Mouse (Mus musculus): Measurements from ENCODE around the gene Dennd1a. TPM values are rescaled to one million over a fixed set of nuclear protein-coding genes. Genes with fewer than 3 reads are reported as not detected.
A peak's percentile ranks its signal among the peaks of the same experiment; 100 is the strongest.

Gene Dennd1a
- polyA plus RNA-seq, 1 experiment from 2014 or later, result 11.5 TPM

DNA sequence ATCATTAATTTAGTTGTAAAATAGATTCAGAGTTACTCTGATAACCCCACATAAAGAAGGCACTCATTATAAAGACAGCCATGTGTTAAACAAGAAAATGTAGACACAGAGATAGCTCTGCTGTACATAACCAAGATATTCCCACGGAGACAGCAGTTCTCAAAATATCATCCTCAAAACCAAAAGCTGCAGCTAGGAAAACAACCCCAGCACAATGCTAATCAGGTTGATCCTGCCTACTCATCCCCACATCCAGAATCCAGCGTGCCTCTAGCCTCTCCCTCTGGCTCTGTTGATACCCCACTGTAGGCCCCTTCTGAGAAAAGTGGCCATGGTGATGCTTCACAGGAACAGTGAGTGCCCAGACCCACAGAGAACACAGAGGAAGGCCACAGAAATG lies 380.9 kb downstream of the Dennd1a start:
- Histone ChIP-seq H3K4me3 (ENCODE audit: low read depth, low read length) (no peak overlapping the region), H3K27ac (ENCODE audit: low read depth) (no peak overlapping the region), H3K4me1 (ENCODE audit: insufficient read depth) (no peaks in the 10 kb centered on the region), H3K4me2 (no peak overlapping the region), H3K27me3 (ENCODE audit: insufficient read depth, low read length) (no peaks in the 10 kb centered on the region), H3K36me3 (ENCODE audit: insufficient read depth) (no peaks in the 10 kb centered on the region), H3K9ac (no peak overlapping the region), H3K9me3 (ENCODE audit: low read depth, low read length) (no peaks in the 10 kb centered on the region)
- no peak for TF ChIP-seq CTCF (IDR thresholded peaks at IDR 0.05; ENCODE audit: low read depth)
- DNase-seq (no peak), ATAC-seq (ENCODE audit: insufficient read depth) (no peak)
- WGBS, result 81% methylated on average over 2 of the region's 2 CpGs

DNA sequence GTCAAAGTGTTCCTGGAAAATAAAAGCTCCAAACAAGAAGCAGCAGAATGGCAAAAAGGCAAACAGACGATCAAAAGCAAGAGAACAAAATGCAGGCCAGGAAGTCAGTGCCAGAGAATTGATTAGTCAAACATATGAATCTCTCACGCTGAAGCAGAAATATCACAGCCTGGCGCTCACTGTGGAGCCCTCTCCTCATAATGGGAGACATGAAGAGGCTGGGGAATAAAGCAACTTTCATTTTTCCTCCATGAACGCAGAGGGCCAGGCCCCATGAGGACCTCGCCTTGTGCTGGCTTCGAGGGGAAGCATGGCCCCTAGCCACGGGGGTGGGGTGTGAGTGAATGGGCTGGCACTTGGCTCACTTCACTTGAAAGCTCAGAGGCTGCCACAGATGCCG lies 383.9 kb downstream of the Dennd1a start:
- no peak for TF ChIP-seq CTCF (IDR thresholded peaks at IDR 0.05; ENCODE audit: low read depth)
- no peaks in the 10 kb centered on the region for H3K4me1 ChIP-seq (ENCODE audit: insufficient read depth)
- H3K4me2 ChIP-seq, result no peak overlapping the region
- ATAC-seq (ENCODE audit: insufficient read depth) (no peak), DNase-seq (no peak)
- H3K4me3 ChIP-seq (ENCODE audit: low read depth, low read length), result no peak overlapping the region
- WGBS, result 64% methylated on average over 8 of the region's 8 CpGs
- H3K36me3 ChIP-seq (ENCODE audit: insufficient read depth), result no peaks in the 10 kb centered on the region
- H3K9ac ChIP-seq, result no peak overlapping the region
- H3K9me3 ChIP-seq (ENCODE audit: low read depth, low read length), result no peaks in the 10 kb centered on the region
- no peaks in the 10 kb centered on the region for H3K27me3 ChIP-seq (ENCODE audit: insufficient read depth, low read length)
- no peak overlapping the region for H3K27ac ChIP-seq (ENCODE audit: low read depth)

DNA sequence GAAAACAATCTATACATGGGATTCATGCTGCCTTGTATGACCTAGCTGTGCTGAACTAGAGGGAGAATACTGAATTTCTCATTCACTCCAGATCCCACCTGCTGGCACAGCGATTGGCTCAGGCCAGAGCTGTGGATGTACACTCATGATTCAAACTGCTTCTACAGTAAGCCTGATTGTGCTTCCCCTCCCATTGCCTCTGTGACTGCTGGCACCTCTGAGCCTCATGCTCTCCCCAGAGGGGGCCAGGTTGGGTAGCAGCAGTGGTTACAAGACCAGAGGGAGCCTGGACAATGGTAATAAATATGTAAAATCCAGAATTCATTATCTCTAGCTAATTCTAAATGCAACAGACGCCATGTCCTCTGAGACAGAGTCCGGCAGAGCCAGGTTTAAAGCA lies 404.0 kb downstream of the Dennd1a start:
- TF ChIP-seq CTCF (IDR thresholded peaks at IDR 0.05; ENCODE audit: low read depth), result no peak
- Histone ChIP-seq H3K27me3 (ENCODE audit: insufficient read depth, low read length) (no peaks in the 10 kb centered on the region), H3K9me3 (ENCODE audit: low read depth, low read length) (no peaks in the 10 kb centered on the region), H3K9ac (no peak overlapping the region), H3K4me3 (ENCODE audit: low read depth, low read length) (no peak overlapping the region), H3K36me3 (ENCODE audit: insufficient read depth) (no peaks in the 10 kb centered on the region), H3K27ac (ENCODE audit: low read depth) (no peak overlapping the region), H3K4me2 (no peak overlapping the region), H3K4me1 (ENCODE audit: insufficient read depth) (no peaks in the 10 kb centered on the region)
- DNase-seq (no peak), ATAC-seq (ENCODE audit: insufficient read depth) (no peak)
- WGBS, result 88% methylated on average over 3 of the region's 3 CpGs

DNA sequence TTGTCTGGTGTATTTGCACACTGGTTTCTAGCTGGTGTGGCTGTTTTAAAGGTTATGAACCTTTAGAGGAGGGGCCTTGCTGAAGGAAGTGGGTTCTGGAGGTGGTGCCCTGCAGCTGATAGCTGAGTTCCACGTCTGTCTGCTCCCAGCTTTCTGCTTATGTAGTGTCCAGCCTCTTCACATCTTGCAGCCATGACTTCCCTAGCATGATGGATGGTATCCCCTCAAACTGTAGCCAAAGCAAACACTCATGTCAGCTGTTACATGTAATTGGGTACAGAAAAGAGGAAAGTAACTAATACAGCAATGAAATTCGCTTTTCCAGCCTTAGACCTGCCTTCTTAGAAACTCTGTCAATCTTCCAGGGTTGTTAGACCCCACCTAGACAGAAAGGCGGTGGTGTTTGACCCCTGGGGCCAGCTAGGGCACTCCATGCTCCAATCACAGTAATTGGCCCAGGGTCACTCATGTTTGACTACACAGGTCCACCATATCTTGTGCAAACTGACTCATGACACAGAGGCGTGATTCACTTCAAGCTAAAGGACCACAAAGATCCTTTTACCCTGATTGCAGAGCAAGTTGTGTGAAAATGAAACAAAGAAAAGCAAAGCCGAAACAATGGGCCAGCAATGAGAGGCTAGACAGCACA lies 405.8 kb downstream of the Dennd1a start:
- no peak for ATAC-seq (ENCODE audit: insufficient read depth)
- no peaks in the 10 kb centered on the region for H3K27me3 ChIP-seq (ENCODE audit: insufficient read depth, low read length)
- no peak overlapping the region for H3K27ac ChIP-seq (ENCODE audit: low read depth)
- H3K4me2 ChIP-seq, result no peak overlapping the region
- no peaks in the 10 kb centered on the region for H3K36me3 ChIP-seq (ENCODE audit: insufficient read depth)
- no peak for TF ChIP-seq CTCF (IDR thresholded peaks at IDR 0.05; ENCODE audit: low read depth)
- H3K4me1 ChIP-seq (ENCODE audit: insufficient read depth), result no peaks in the 10 kb centered on the region
- no peak overlapping the region for H3K9ac ChIP-seq
- H3K4me3 ChIP-seq (ENCODE audit: low read depth, low read length), result no peak overlapping the region
- DNase-seq, result peak; percentile 8
- 36% methylated on average over 5 of the region's 5 CpGs for WGBS
- no peaks in the 10 kb centered on the region for H3K9me3 ChIP-seq (ENCODE audit: low read depth, low read length)

DNA sequence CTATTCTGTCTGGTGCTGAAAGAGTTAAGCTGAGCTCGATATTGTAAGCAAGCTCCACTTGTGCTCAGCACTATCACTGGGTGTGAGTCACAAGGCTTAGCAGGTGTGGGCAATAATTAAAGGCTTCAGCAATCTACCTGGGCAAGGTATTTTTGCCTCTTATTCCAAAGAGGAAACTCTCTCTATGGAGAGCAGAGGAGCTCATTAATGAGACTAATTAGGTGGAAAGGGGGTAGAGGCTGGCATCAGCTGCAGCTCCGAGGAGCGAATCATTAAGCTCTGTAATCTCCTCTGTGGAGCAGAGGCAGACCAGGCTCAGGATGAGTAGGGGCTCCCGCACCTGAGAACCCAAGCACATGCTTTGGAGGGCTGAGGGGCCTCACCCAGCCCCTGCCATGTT lies 407.5 kb downstream of the Dennd1a start:
- Histone ChIP-seq H3K4me3 (ENCODE audit: low read depth, low read length) (no peak overlapping the region), H3K9ac (no peak overlapping the region), H3K36me3 (ENCODE audit: insufficient read depth) (no peaks in the 10 kb centered on the region), H3K27me3 (ENCODE audit: insufficient read depth, low read length) (no peaks in the 10 kb centered on the region), H3K9me3 (ENCODE audit: low read depth, low read length) (no peaks in the 10 kb centered on the region), H3K27ac (ENCODE audit: low read depth) (no peak overlapping the region), H3K4me1 (ENCODE audit: insufficient read depth) (no peaks in the 10 kb centered on the region), H3K4me2 (no peak overlapping the region)
- no peak for DNase-seq
- ATAC-seq (ENCODE audit: insufficient read depth), result no peak
- WGBS, result 55% methylated on average over 4 of the region's 4 CpGs
- no peak for TF ChIP-seq CTCF (IDR thresholded peaks at IDR 0.05; ENCODE audit: low read depth)

DNA sequence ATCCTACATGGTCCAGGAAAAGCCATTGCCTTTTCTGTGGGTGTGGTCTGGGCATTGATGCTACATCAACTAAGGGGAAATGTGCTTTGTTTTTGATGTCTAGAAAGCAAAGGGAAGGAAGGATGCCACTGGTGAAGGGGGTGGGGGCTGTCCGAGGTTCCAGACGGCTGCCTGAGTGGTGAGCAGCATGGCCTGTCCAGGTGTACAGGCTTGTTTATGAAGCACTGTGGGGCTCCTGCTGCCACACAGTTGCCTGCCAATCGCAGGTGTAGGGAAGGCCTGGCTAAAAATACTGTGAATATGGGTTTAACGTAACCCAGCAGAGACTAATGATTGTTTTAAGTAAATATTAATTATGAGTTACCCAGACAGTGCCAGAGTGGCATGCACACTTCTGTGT lies 414.4 kb downstream of the Dennd1a start:
- Histone ChIP-seq H3K9ac (no peak overlapping the region), H3K36me3 (ENCODE audit: insufficient read depth) (no peaks in the 10 kb centered on the region), H3K4me1 (ENCODE audit: insufficient read depth) (no peaks in the 10 kb centered on the region), H3K27ac (ENCODE audit: low read depth) (no peak overlapping the region), H3K4me2 (no peak overlapping the region), H3K9me3 (ENCODE audit: low read depth, low read length) (no peaks in the 10 kb centered on the region), H3K27me3 (ENCODE audit: insufficient read depth, low read length) (no peaks in the 10 kb centered on the region), H3K4me3 (ENCODE audit: low read depth, low read length) (no peak overlapping the region)
- 60% methylated on average over 4 of the region's 4 CpGs for WGBS
- no peak for TF ChIP-seq CTCF (IDR thresholded peaks at IDR 0.05; ENCODE audit: low read depth)
- no peak for ATAC-seq (ENCODE audit: insufficient read depth)
- no peak for DNase-seq

DNA sequence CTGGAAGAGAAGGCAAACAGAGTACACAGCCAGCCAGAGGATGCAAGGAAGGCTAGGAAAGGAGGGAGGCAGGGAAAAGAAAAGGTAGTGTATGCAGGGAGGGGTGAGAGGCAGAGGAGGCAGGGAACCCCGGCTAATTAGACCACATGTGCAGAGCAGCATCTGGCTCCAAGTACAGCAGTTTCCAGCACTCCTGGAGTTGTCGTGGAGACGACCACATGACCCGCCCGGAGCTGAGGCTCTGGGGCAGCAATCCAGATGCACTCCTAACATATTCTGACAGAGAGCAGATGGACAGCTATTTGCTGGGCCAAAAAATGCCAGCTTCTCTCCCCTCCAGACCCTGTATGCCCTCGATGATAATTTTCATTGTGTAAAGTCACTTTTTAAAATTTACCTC lies 417.6 kb downstream of the Dennd1a start:
- no peak for TF ChIP-seq CTCF (IDR thresholded peaks at IDR 0.05; ENCODE audit: low read depth)

DNA sequence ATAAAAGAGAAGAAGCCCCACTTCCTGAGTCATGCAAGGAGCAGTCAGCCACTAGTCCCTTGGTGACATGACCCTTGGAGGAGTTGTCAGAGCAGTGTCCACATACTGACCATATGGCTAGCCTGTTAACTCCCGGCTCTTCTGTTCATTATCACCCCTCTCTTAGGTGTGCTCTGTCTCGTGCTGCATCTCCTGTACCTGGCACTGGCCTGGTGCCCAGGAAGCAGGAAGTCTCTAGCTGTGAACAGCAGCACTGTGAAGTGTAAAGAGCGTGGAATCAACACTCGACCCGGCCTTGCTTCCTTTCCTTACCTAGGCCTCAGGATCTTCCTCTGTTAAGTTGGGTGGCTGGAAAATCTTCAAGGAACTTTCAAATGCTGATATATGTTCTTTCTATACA lies 419.8 kb downstream of the Dennd1a start:
- 76% methylated on average over 5 of the region's 5 CpGs for WGBS
- H3K27me3 ChIP-seq (ENCODE audit: insufficient read depth, low read length), result no peaks in the 10 kb centered on the region
- no peak for TF ChIP-seq CTCF (IDR thresholded peaks at IDR 0.05; ENCODE audit: low read depth)
- no peaks in the 10 kb centered on the region for H3K4me1 ChIP-seq (ENCODE audit: insufficient read depth)
- H3K4me2 ChIP-seq, result no peak overlapping the region
- ATAC-seq (ENCODE audit: insufficient read depth), result no peak
- no peak overlapping the region for H3K27ac ChIP-seq (ENCODE audit: low read depth)
- no peak for DNase-seq
- no peaks in the 10 kb centered on the region for H3K36me3 ChIP-seq (ENCODE audit: insufficient read depth)
- H3K9ac ChIP-seq, result no peak overlapping the region
- no peaks in the 10 kb centered on the region for H3K9me3 ChIP-seq (ENCODE audit: low read depth, low read length)
- H3K4me3 ChIP-seq (ENCODE audit: low read depth, low read length), result no peak overlapping the region

More for the DNA sequence above, 417.6 kb downstream of the Dennd1a start:
- no peak overlapping the region for H3K4me3 ChIP-seq (ENCODE audit: low read depth, low read length)
- H3K9me3 ChIP-seq (ENCODE audit: low read depth, low read length), result no peaks in the 10 kb centered on the region
- no peak overlapping the region for H3K27ac ChIP-seq (ENCODE audit: low read depth)
- WGBS, result 45% methylated on average over 6 of the region's 6 CpGs
- ATAC-seq (ENCODE audit: insufficient read depth) (no peak), DNase-seq (no peak)
- no peaks in the 10 kb centered on the region for H3K36me3 ChIP-seq (ENCODE audit: insufficient read depth)
- no peaks in the 10 kb centered on the region for H3K27me3 ChIP-seq (ENCODE audit: insufficient read depth, low read length)
- H3K9ac ChIP-seq, result no peak overlapping the region
- no peaks in the 10 kb centered on the region for H3K4me1 ChIP-seq (ENCODE audit: insufficient read depth)
- no peak overlapping the region for H3K4me2 ChIP-seq
